Mouse (Mus musculus) cerebellum, postnatal 36 days (tissue): ENCODE results near the gene Slc10a7.
"Not testable (repeated sequence)": the region's sequence is repeated elsewhere in the genome, so short reads cannot be mapped to it uniquely, and the experiment has no call there.

Experiments used
- DNase-seq, 2 experiments: peaks; one replicate each; pipeline ENCODE4 v3.0.0; 2021 to 2022; ENCODE audit warnings: mixed read lengths in 2 of 2

Slc10a7 gene

DNA sequence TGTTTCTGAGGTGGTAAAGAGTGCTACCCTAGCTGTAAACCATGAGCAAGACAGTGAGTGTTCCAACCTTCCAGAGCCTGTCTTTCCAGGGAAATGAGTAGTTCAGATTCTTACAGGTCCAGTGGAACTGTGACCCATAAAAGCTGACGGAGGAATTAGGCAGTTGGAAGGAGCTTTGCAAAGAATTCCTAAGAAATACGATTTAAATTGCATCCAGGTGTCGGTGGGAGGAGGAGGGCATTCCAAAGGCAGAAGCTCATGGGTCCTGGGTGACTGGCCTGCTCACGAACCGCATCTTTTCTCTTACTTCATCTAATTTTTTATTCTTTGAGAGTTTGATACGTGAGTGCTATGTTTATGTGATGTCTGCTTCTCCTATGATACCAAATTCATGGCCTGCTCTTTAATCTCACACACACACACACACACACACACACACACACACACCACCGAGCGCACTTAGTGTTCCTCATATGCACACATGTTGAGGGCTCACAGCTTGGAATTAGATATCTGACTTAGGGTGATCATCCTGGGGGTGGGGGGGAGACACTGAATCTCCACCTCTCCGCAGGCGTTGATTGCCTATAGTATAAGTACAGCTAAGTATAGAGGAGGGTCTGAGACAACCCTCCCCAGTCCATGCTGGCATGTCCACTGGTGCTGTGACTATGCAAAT, 169.5 kb downstream of the Slc10a7 start:
- DNase-seq, result no peak

DNA sequence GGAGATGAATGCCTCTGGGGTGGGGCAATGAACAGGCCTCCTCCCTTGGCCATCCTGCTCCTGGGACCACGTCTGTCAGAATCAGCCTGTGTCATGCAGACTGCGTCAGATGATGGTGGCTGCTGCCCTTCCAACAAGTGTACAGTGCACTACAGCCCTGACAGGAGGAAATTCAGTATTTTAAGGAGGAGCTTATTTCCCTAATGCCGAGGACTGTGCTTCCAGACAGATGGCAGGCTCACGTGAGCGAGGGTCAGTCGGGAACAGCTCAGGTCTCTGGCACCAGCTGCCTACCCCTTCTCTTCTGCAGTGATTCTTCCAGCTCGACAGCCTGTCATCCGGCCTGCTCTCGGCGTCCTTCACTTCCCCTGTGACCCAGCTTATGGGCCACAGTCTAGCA, 181.6 kb downstream of the Slc10a7 start:
- peak in 1 of 2 experiments; percentile 14 for DNase-seq

DNA sequence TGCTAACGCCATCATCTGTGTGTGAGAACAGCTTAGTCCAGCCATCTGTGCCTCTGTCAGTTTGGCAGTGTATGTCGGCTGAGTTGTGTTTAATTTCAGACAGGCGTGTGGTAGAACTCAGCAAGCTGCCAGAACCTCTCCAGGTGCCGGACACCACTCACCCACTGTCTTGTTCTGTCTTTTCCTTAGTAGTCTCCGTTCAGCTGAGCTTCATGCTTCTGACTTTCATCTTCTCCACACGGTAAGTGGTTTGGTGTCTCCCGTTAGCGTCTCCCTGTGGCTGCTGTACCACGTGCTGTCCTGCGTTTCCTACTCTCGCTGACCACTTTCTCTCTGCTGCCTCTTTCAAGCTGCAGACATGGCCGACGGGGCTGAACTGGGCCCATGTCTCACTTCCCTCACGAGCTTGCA, 189.2 kb downstream of the Slc10a7 start:
- DNase-seq, result peak; percentile 39 to 41

GRCm38 (mm10) chr8:78703068-78703820, 194.1 kb downstream of the Slc10a7 start:
- no peak for DNase-seq

DNA sequence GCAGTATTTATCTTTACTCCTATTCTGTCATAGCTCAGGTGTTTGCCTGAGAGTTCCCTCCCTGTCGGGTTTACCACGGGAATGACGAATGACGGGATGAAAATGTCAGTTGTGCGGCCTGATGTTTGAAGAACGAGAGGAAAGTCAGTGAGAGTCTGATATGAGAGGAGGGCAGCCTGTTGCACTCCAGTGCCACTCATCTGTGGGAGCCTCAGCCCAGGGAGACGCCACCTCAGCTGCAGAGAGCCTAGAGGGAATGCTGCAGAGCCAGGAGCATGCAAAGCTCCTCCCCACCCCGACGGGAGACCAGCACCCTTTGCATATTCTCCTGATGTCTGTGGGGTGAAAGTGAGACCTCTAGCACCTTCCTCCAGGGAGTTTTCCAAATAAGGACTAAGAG, 196.8 kb downstream of the Slc10a7 start:
- DNase-seq, result no peak

DNA sequence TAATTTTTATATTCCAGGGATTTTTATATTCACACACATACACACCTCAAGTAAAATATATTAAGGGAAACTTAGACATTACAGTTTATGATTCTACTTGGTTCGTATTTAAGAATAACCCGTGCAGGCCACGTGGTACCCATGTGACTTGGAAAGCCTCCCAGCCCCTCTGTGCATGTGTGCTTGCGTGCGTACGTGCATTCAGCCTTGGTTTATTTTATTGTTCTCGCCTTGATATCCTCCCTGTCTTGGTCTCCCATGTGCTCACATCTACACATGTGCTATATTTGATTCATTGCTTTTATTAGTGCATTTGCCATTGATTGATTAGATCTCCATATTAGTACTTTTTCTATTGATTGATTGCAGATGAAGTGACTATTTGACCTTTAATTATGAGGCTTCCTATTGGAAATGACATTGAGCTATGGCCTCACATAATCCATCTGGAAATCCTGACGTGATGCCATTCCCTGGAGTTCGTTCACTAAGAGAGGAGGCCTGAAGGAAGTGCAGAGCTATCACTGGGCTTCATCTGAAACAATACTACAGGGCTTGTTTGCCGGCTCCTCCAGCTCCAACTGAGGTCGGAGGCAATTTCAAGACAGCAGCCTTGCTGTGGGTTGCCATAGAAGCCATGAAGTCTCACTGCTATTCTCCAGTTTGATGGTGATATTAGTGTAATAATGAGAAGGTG, 200.9 kb downstream of the Slc10a7 start:
- no peak for DNase-seq

DNA sequence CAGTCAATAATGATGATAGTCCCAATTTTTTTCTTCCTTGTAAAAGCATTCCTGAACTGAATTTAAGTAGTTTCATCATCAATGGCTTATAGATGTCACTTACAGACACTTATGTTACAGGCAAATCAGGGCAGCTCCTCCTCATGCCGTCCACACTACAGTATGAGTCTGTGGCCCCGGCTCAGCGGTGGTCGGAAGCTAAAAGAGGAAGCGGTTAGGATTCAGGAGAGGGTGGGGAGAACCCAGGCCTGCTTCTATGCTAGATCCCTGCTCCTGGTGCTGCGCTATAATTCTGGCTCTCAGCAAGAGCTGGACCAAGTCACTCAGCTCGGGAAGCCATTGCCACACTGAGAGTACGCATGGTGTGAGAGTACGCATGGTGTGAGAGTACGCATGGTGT, 201.8 kb downstream of the Slc10a7 start:
- DNase-seq, result no peak

- no peak for DNase-seq
These were observed 205.7 kb downstream of the Slc10a7 start for GRCm38 (mm10) chr8:78714880-78715279.

- no peak for DNase-seq
These were observed 207.4 kb downstream of the Slc10a7 start for GRCm38 (mm10) chr8:78716546-78716945.

- not testable (repeated sequence) for DNase-seq
These were observed 208.0 kb downstream of the Slc10a7 start for GRCm38 (mm10) chr8:78717191-78717590.

- DNase-seq, result no peak
These were observed 210.3 kb downstream of the Slc10a7 start for GRCm38 (mm10) chr8:78719279-78720040.

DNA sequence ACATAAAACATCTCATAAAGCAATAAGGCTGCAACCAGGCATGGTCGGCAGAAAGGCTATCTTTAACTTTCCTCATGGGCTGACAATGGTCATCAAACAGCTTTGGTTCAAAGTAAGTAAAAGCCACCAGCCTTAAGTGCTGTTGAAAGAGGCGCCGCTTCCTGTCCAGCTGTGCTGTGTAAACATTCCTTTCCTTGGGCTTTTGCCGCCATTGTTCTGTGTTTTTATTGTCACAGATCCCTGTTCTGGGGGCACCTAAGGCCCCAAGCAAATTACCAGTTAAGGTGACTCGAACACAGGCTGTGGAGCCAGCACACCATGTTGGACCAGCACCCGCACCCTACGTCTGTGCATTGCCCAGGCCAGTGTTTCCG, 210.9 kb downstream of the Slc10a7 start:
- no peak for DNase-seq

- no peak for DNase-seq
These were observed 212.4 kb downstream of the Slc10a7 start for GRCm38 (mm10) chr8:78721576-78721975.

DNA sequence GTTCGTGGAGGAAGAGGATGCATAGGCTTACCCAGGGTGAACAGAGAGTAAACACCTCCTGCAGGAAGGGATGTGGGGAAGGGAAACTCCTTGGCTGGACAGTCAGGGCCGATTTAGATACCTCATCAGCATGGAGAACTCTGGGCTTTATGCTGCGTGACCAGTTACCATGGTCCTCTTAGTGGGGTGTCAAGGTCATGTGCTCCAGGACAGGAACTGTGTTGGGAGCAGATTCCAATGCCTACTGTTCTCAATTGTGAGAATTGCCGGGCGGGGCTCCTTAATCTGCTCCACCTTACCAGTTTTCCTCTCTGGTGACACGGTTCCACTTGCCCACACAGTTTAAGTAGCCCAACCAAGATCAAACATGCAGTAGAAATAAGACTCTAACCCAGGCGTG, 213.1 kb downstream of the Slc10a7 start:
- DNase-seq, result no peak

DNA sequence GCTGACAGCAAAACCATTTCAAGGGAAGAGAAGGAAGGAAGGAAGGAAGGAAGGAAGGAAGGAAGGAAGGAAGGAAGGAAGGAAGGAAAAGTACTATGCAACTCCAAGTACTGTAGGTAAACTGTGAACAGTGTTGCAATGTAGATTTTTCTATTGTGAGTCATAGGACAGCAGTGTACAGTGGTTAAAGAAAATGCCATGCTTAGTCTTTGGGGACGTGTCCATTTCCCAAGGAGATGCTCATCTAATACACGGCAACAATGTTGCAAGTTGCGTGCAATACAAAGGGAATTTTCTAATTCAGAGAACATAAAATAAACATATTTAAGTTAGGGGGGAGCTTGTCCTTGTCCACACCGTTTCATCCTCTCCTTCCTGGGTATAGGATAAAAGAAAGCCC, 215.7 kb downstream of the Slc10a7 start:
- DNase-seq, result no peak

DNA sequence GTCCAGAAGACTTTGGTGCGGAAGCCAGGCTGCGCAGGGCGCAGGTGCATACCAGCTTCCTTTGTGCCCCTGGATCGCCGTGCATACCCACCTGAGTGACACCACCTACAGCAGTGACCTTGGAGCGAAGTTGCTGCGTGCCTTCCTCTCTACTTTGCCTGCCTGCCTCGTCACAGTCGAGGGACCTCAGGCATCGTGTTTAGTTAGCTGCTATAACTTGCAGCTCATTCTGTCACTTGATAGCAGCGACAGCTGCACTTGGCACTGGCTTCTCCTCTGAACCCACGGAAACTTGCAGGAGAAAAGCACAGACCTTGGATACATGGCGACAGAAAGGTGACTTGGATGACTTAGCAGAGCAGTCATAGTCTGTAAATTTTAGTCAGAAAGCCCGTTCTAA, 219.1 kb downstream of the Slc10a7 start:
- no peak for DNase-seq

GRCm38 (mm10) chr8:78732410-78732809, 223.3 kb downstream of the Slc10a7 start:
- no peak for DNase-seq

DNA sequence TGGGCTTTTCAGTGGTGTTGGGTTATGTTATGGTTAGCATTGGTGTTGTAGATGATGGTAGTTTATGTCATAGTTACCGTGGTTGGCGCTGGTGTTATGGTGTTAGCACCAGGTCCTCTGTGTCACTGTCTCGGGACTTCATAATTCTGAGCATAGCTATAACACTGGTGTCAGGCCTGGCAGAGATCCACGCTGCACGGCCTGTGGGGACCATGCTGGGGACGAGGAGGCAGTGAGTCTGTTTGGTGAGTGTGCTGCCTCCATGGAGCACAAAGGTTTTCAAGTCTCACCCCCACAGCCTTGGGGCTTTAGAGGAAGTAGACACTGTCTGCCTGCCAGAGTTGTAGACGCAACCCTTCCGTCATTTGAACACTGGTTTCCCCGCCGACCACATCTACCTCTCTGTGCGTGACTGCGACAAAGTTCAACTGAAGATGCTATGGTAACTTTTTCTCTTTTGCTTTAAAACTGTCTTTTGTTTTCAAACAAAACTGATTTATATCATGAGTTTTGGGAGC, 223.9 kb downstream of the Slc10a7 start:
- DNase-seq, result no peak

GRCm38 (mm10) chr8:78734721-78735517, 225.8 kb downstream of the Slc10a7 start:
- no peak for DNase-seq

GRCm38 (mm10) chr8:78738304-78738703, 229.2 kb downstream of the Slc10a7 start:
- DNase-seq, result no peak

GRCm38 (mm10) chr8:78740936-78741335, 231.8 kb downstream of the Slc10a7 start:
- no peak for DNase-seq

GRCm38 (mm10) chr8:78741496-78741895, 232.3 kb downstream of the Slc10a7 start:
- DNase-seq, result no peak
